Mouse (Mus musculus) heart, embryonic 13.5 days (tissue): Measurements from ENCODE around the gene Fkbpl. TPM values are rescaled to one million over a fixed set of nuclear protein-coding genes. Genes with fewer than 3 reads are reported as not detected.

ENCODE experiments used
- ATAC-seq: fragments of 200-750 bp; cut with Nextera tagmentation; 2 replicates; pipeline ENCODE4 v1.8.0; 2017; ENCODE audit warnings: moderate TSS enrichment; ENCODE audit not compliant: insufficient number of reproducible peaks, low FRiP score, low TSS enrichment; ENCODE audit errors: extremely low read depth
- H3K27ac ChIP-seq: fragments of 300-500 bp; sonication (generic); replicated peaks from 2 replicates; pipeline ENCODE4 v1.5.1; 2015; ENCODE audit warnings: moderate library complexity, mild to moderate bottlenecking, inconsistent platforms
- H3K27me3 ChIP-seq: fragments of 300-500 bp; sonication (generic); replicated peaks from 2 replicates; pipeline ENCODE4 v1.6.1; 2015; ENCODE audit warnings: mild to moderate bottlenecking, inconsistent platforms
- H3K36me3 ChIP-seq: fragments of 300-500 bp; sonication (generic); 2 replicates; pipeline ENCODE4 v1.6.1; 2015; ENCODE audit warnings: mild to moderate bottlenecking, inconsistent platforms
- H3K4me1 ChIP-seq: fragments of 300-500 bp; sonication (generic); 2 replicates; pipeline ENCODE4 v1.6.1; 2015; ENCODE audit warnings: inconsistent platforms
- H3K4me2 ChIP-seq: fragments of 300-500 bp; sonication (generic); 2 replicates; pipeline ENCODE4 v1.6.1; 2015; ENCODE audit warnings: inconsistent platforms, mild to moderate bottlenecking, moderate library complexity
- H3K4me3 ChIP-seq: fragments of 300-500 bp; sonication (generic); 2 replicates; pipeline ENCODE4 v1.5.1; 2015; ENCODE audit warnings: moderate library complexity, mild to moderate bottlenecking, inconsistent platforms
- H3K9ac ChIP-seq: fragments of 300-500 bp; sonication (generic); 2 replicates; pipeline ENCODE4 v1.6.1; 2015; ENCODE audit warnings: inconsistent platforms, mild to moderate bottlenecking, moderate library complexity
- H3K9me3 ChIP-seq: fragments of 300-500 bp; sonication (generic); 2 replicates; pipeline ENCODE4 v1.6.1; 2016; ENCODE audit warnings: inconsistent platforms
- WGBS: fragments of 180-500 bp; shearing (Covaris S2); methylation state at CpG from one replicate; pipeline ENCODE4 v1.1.7; 2015; ENCODE audit warnings: mixed read lengths; 5-methylcytosine and 5-hydroxymethylcytosine counted together
- polyA plus RNA-seq: library from polyadenylated mRNA; unstranded; fragments of >200 nt; fragmentation: Nextera tagmentation; extraction: Ambion mirVana; gene quantifications from 2 replicates; pipeline ENCODE4 v1.2.1, GENCODE M21; 2015

Gene Fkbpl
- polyA plus RNA-seq, 1 experiment from 2014 or later, result 10.4 TPM

DNA sequence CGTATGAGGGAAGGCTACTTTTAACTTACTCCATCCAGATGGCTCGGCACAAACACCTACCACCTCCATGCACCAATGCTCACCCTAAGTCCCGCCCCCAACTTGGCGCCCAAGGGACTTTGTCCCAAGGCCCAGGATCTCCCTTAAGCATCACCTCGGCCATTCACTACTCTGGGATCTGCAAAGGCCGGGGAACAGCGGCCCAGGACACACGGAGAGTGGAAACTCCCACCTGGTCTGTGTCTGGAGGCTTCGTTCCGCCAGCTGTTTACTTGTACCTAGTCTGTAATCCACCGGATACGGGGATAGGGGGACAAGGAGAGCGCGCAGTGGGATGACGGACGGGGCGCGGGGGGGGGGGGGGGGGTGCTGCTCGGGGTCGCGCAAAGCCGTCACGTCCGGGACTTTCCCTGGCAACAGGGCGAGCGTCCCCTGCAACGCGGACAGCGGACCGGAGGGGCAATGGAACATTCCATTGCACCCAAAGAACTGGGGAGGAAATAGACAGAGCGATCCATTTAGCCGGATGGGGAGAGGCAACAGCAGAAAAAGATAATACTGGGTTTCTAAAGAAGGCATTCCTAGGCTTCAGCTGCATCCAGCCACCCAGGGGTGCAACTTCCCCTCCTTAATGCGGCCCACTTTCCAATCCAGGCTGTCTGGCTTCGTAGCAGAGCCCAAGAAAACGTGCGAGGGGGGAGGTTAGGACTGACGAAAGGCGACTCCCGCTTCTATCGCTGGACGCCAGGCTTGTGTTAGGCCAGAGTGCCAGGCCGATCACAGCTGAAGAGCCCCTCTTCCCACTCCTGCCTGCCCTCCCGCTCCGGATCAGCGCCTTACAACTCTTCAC, 17.2 kb upstream of the Fkbpl start:
- Histone ChIP-seq H3K4me1 (peaks cover 57% of the 10 kb centered on the region), H3K9me3 (no peaks in the 10 kb centered on the region), H3K27me3 (peaks cover 39% of the 10 kb centered on the region), H3K27ac (peak overlapping the region; percentile 96), H3K9ac (peak overlapping the region; percentile 90), H3K36me3 (peaks cover 33% of the 10 kb centered on the region), H3K4me3 (peak overlapping the region; percentile 80), H3K4me2 (peak overlapping the region; percentile 90)
- ATAC-seq, result peak; percentile 74
- under 1% methylated on average over 43 of the region's 45 CpGs for WGBS

DNA sequence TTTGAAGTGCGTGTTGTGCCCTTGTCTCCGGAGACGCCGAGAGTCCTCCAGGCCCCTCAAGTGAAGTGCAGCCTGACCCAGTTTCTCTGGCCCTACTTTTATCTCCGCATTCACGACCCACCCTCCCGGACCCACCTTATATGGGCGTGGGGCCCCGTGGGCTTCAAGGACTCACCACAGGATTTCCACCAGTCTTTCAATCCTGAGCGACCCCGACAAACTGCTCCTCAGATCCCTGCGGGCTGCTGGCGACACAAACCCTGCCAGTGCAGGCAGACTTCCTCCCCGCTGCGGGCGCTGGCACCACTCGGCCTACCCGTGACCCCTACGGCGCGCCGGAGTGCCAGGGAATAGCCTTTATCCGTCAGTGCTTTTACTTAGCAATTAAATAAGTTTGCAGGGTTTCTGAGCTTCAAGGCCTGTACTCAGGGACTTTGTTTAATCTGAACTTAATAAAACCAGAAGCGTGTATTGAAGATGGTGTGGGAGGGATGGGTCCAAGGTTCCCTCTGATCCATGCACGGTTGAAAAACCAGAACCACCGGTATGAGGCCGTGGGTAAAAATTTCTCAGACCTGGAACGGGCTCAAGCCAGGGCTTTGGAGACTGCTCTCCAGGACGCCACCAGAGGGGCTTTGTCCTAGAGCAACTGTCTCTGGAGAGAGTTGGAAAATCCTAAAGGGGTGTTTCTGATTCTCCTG, 16.5 kb upstream of the Fkbpl start, which contains the start of gene Ppt2:
TSS of gene Ppt2 (minus strand) at position 568 of the 701 bp plus-strand sequence.
- ATAC-seq, result no peak; the same call in 1 of the 2 replicates
- 4% methylated on average over 29 of the region's 29 CpGs for WGBS
- peaks cover 47% of the 10 kb centered on the region for H3K27me3 ChIP-seq

DNA sequence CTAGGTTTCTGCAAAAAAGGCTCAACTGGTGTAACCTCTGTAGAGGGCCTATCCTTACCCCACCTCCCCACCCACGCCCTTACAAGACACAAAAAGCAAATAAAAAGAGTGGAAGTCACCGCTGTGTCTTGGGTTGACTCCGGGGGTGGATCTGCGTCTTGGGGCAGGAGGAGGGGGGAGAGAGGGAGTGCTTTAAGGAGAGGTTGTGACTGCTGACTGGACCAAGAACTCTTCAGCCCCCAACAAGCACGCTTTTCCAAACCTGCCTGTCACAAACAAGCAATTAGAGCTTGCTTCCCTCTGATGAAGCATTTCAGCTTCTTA, 16.0 kb upstream of the Fkbpl start:
- Histone ChIP-seq H3K4me3 (peak overlapping the region; percentile 80), H3K9me3 (no peaks in the 10 kb centered on the region), H3K4me2 (peak overlapping the region; percentile 90), H3K36me3 (peaks cover 20% of the 10 kb centered on the region), H3K27ac (peak overlapping the region; percentile 96), H3K4me1 (peaks cover 60% of the 10 kb centered on the region), H3K27me3 (peaks cover 52% of the 10 kb centered on the region), H3K9ac (peak overlapping the region; percentile 90)
- WGBS, result 38% methylated on average over 5 of the region's 5 CpGs
- ATAC-seq, result no peak

More for the DNA sequence above, 16.5 kb upstream of the Fkbpl start, which contains the start of gene Ppt2:
- peak within 1 kb of the TSS; percentile 80 for H3K4me3 ChIP-seq
- peaks cover 60% of the 10 kb centered on the region for H3K4me1 ChIP-seq
- peak within 1 kb of the TSS; percentile 90 for H3K4me2 ChIP-seq
- no peaks in the 10 kb centered on the region for H3K9me3 ChIP-seq
- H3K9ac ChIP-seq, result peak within 1 kb of the TSS; percentile 90
- peaks cover 25% of the 10 kb centered on the region for H3K36me3 ChIP-seq
- H3K27ac ChIP-seq, result peak within 1 kb of the TSS; percentile 96

DNA sequence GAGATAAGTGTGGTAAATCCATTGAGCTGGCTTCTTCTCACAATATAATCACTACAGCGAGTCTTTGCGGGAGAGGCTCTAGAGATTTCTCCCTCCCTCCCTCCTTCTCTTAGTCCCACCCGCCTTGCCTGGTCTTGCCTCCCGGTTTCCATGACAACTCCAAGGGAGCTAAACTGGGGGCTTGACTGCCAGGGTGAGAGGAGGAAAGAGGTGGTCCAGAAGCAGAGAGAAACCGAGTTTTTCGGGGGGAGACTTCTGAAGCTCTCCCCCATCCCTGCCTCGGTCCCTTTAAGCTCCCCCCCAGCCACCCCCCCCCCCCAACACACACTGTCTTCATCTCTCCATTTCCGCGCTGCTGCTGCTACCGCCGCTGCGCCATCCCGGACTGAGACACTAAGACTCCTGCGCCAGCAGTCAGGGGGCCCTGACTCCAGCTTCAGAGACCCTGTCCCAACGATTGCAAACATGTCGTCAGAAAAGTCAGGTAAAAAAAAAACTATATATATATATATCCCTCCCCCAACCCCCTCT, 15.3 kb upstream of the Fkbpl start, which contains the start of gene Prrt1:
TSS of gene Prrt1 (plus strand) at position 313 of the 531 bp plus-strand sequence.
- Histone ChIP-seq H3K4me1 (peaks cover 60% of the 10 kb centered on the region), H3K27ac (peak within 1 kb of the TSS; percentile 96), H3K9me3 (no peaks in the 10 kb centered on the region), H3K36me3 (peaks cover 13% of the 10 kb centered on the region), H3K4me2 (peak within 1 kb of the TSS; percentile 90), H3K4me3 (peak within 1 kb of the TSS; percentile 80), H3K9ac (peak within 1 kb of the TSS; percentile 90), H3K27me3 (peaks cover 58% of the 10 kb centered on the region)
- no peak for ATAC-seq
- 3% methylated on average over 15 of the region's 16 CpGs for WGBS

DNA sequence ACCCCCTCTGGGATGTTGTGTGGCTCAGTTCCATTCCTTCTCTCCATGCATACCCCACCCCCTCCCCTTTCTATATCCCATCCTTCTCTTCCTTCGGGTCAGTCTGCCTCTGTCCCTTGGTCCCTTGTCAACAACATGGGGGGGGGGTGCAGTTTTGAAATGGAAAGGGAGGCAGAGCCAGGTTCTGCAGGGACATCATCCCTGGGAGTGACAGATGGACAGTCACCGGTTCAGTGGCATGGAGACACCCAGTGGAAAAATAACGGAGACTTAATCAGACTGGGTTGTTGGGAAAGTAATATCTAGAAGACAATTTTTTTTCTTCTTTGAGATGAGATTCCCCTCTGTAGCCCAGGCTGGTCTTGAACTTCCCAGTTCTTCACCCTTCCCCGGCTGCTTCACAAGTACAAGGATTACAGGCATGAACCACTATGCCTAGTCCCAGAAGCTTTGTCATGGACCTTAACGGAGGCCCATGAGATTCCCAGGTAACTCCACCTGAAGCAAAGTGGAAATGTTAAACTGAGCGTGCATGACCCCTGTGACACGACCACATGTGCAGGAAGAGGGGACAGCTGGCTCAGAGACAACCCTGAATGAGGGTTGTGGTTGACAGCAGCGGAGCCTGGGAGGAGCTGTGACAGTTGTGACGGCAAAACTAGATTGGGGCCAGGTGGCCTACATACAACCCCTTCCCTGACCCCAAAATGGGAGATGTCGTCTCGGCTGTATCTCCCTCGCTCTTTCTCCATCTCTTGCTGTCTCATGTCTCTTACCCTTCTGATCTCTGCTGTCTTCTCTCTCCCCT, 14.6 kb upstream of the Fkbpl start:
- no peak overlapping the region for H3K27ac ChIP-seq
- H3K4me1 ChIP-seq, result peaks cover 60% of the 10 kb centered on the region
- H3K4me3 ChIP-seq, result peak overlapping the region; percentile 80
- H3K9me3 ChIP-seq, result no peaks in the 10 kb centered on the region
- peaks cover 63% of the 10 kb centered on the region for H3K27me3 ChIP-seq
- H3K9ac ChIP-seq, result peak overlapping the region; percentile 90
- peak overlapping the region; percentile 90 for H3K4me2 ChIP-seq
- 15% methylated on average over 12 of the region's 12 CpGs for WGBS
- H3K36me3 ChIP-seq, result peaks cover 10% of the 10 kb centered on the region
- no peak for ATAC-seq

DNA sequence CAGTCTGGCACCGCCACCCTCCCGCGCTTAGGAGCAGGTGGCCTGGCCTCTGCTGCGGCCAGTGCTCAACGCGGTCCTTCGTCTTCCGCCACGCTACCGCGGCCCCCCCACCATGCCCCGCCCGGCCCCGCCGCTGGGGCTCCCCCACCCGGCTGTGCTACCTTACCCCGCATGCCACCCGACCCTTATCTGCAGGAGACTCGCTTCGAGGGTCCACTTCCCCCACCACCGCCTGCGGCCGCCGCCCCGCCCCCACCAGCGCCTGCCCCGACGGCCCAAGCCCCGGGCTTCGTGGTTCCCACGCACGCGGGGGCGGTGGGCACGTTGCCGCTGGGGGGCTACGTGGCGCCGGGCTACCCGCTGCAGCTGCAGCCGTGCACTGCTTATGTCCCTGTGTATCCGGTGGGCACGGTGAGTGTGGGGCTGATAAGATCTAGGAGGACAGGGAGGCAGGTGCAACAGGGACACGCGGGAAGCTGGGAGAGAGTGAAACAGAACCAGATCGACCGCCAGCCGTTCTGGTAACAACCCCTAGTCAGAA, 13.7 kb upstream of the Fkbpl start:
- Histone ChIP-seq H3K4me1 (peaks cover 56% of the 10 kb centered on the region), H3K9ac (peak overlapping the region; percentile 66), H3K4me2 (peak overlapping the region; percentile 90), H3K9me3 (no peaks in the 10 kb centered on the region), H3K4me3 (peak overlapping the region; percentile 43), H3K27me3 (peaks cover 68% of the 10 kb centered on the region), H3K27ac (no peak overlapping the region), H3K36me3 (peaks cover 1% of the 10 kb centered on the region)
- WGBS, result 1% methylated on average over 32 of the region's 48 CpGs
- ATAC-seq, result no peak

DNA sequence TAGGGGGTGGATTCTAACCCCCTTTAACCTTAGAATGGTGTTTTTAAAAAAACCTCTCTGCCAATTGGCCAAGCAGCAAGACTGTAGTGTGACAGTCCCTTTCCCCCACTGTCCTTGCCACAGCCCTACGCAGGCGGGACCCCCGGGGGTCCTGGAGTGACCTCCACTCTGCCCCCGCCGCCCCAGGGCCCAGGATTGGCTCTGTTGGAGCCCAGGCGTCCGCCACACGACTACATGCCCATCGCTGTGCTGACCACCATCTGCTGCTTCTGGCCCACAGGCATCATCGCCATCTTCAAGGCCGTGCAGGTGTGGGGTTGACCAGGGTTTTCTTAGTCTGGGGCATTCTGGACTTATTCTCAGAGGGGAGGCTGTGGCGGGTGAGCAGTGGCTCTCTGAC, 12.9 kb upstream of the Fkbpl start:
- 6% methylated on average over 12 of the region's 12 CpGs for WGBS
- H3K27me3 ChIP-seq, result peaks cover 71% of the 10 kb centered on the region

DNA sequence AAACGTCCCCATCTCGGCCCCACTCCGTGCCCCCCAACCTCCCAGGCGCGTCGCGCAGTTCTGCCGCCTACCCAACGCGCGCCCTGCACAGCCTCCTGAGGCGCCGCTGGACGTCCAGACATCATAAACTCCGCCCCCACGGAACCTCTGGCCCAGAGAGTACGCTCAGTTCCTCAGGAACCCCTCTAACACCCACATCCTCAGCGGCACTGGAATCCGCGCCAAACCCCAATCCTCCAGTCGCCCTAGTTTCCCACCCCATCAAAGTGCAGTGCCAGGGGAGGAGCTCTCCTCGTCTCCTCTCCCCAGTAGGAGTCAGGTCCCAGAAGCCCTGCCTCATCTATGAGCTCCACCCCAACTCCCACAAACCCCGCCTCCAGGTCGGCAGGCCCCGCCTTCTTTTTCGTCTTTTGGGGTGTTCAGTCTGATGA, 12.3 kb upstream of the Fkbpl start:
- Histone ChIP-seq H3K27me3 (peaks cover 76% of the 10 kb centered on the region), H3K4me1 (peaks cover 47% of the 10 kb centered on the region), H3K9me3 (no peaks in the 10 kb centered on the region), H3K4me2 (peak overlapping the region; percentile 90), H3K27ac (no peak overlapping the region), H3K4me3 (peak overlapping the region; percentile 49), H3K9ac (peak overlapping the region; percentile 71), H3K36me3 (no peaks in the 10 kb centered on the region)
- ATAC-seq, result no peak
- 1% methylated on average over 26 of the region's 26 CpGs for WGBS

More for the DNA sequence above, 12.9 kb upstream of the Fkbpl start:
- H3K4me3 ChIP-seq, result peak overlapping the region; percentile 49
- peak overlapping the region; percentile 71 for H3K9ac ChIP-seq
- no peaks in the 10 kb centered on the region for H3K36me3 ChIP-seq
- no peak for ATAC-seq
- peak overlapping the region; percentile 90 for H3K4me2 ChIP-seq
- H3K4me1 ChIP-seq, result peaks cover 48% of the 10 kb centered on the region
- no peaks in the 10 kb centered on the region for H3K9me3 ChIP-seq
- no peak overlapping the region for H3K27ac ChIP-seq

DNA sequence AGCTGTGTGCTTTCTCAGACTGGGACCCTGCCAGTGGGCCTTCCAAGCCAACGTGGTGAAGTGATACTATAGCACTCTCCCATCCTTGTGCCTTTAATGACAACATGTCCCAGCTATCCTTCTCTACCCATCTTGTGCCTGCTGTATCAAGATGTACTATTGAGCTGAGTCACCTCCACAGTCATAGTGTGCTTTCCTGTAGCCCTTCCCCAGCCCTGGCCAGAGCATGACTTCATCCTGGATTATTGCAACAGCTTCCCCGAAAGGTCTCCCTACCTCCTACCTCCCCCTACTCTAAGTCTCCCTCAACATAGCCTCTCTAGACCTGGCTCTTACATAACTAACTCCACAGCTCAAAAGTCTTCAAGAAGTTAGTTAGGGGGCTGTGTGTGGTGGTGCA, 8.9 kb upstream of the Fkbpl start:
- no peak for ATAC-seq
- WGBS, result 59% methylated on average over 2 of the region's 2 CpGs
- peaks cover 58% of the 10 kb centered on the region for H3K27me3 ChIP-seq

DNA sequence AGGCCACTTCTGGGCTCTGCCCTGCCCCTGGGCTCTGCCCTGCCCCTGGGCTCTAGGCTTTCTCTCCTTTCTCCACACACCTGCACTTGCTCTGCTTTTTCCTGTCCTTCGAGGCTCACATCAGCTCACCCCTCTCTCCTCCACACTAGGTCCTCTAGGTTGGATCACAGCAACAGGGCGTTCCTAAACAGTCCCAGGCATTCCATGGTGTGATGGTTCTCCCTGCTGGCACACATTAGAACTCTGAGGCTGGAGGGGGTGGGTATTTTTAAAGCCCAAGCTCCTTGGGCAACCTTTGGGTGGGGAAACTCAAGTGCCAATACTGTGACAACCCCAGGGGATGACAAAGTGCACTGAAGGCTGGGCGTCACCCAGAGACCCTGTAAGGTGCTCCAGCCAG, 7.1 kb upstream of the Fkbpl start:
- Histone ChIP-seq H3K4me1 (peaks cover 14% of the 10 kb centered on the region), H3K9ac (no peak overlapping the region), H3K4me2 (no peak overlapping the region), H3K4me3 (no peak overlapping the region), H3K27me3 (peaks cover 40% of the 10 kb centered on the region), H3K9me3 (no peaks in the 10 kb centered on the region), H3K36me3 (no peaks in the 10 kb centered on the region), H3K27ac (no peak overlapping the region)
- 48% methylated on average over 3 of the region's 3 CpGs for WGBS
- no peak for ATAC-seq

More for the DNA sequence above, 8.9 kb upstream of the Fkbpl start:
- no peak overlapping the region for H3K4me3 ChIP-seq
- H3K4me2 ChIP-seq, result no peak overlapping the region
- H3K9ac ChIP-seq, result no peak overlapping the region
- H3K4me1 ChIP-seq, result peaks cover 24% of the 10 kb centered on the region
- no peaks in the 10 kb centered on the region for H3K9me3 ChIP-seq
- no peaks in the 10 kb centered on the region for H3K36me3 ChIP-seq
- H3K27ac ChIP-seq, result no peak overlapping the region
